Mouse (Mus musculus): ENCODE results near the gene Il11ra2. TPM values are rescaled to one million over a fixed set of nuclear protein-coding genes. Genes with fewer than 3 reads are reported as not detected.
"Not testable (repeated sequence)": the region's sequence is repeated elsewhere in the genome, so short reads cannot be mapped to it uniquely, and the experiment has no call there.

Il11ra2 gene
- polyA plus RNA-seq (2012) = 0.03 TPM in 1 of 2 replicates, not detected in the other

- not testable (repeated sequence) for H3K27me3 ChIP-seq (ENCODE audit: control insufficient read depth); H3K9me3 ChIP-seq (ENCODE audit: control insufficient read depth, low read length); H3K36me3 ChIP-seq (ENCODE audit: control insufficient read depth); H3K4me3 ChIP-seq (replicated peaks); H3K4me1 ChIP-seq (ENCODE audit: control insufficient read depth)
Observed at GRCm38 (mm10) chr4:42661793-42662192, at the start of gene Il11ra2. Gene Il11ra2 (minus strand): TSS chr4:42661893.

- H3K4me3 ChIP-seq (replicated peaks); H3K4me1 ChIP-seq (ENCODE audit: control insufficient read depth); H3K36me3 ChIP-seq (ENCODE audit: control insufficient read depth); H3K27me3 ChIP-seq (ENCODE audit: control insufficient read depth); H3K9me3 ChIP-seq (ENCODE audit: control insufficient read depth, low read length): not testable (repeated sequence)
Observed at GRCm38 (mm10) chr4:42682183-42682524, 20.5 kb upstream of the Il11ra2 start.

GRCm38 (mm10) chr4:42681473-42682182, 19.9 kb upstream of the Il11ra2 start:
- not testable (repeated sequence) for H3K9me3 ChIP-seq (ENCODE audit: control insufficient read depth, low read length); H3K36me3 ChIP-seq (ENCODE audit: control insufficient read depth); H3K27me3 ChIP-seq (ENCODE audit: control insufficient read depth); H3K4me3 ChIP-seq (replicated peaks); H3K4me1 ChIP-seq (ENCODE audit: control insufficient read depth)

DNA sequence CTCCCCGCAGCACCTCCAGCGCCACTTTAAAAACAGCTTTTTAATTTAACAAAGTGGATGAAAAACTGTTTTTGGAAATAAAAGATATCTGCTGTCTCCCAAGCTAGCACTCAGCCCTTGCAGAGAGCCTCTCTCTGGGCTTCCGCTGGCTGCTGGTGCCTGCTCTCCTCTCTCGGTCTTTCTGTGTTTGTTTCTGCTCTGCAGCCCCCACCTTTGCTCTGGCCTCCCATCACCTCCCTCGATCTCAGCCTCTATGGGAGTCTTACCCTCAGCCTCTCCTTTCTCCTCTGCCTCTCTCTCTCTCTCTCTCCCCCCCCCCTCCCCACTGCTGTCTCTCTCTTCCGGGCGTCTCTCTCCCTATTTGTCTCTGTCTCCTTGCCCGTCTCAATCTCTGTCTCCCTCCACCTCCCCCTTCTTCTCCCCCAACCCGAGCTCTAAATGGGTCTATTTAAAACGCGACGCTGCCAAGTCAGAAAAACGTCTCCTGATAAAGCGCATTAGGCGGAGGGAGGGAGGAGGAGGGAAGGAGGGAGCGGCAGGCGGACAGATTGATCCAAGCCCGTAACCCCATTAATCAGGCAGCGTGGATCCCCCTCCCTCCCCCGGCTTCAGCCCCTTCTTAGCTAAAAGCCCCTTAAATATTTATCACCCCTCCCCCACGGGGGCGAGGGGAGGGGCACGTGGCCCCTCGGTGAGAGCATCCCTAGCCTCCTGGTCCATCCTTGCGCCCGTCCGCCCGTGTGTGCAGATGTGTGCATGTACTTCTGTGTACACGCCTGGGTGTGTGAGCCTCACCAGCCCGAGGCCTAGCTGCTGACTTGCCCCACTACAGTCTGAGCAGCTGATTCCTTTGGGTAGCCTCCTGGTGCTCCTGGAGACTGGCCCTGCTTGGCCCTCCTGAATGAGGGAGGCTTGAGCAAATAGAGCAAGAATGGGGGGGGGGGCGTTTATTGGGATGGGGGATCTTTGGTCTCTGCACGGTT, 19.0 kb upstream of the Il11ra2 start:
- H3K36me3 ChIP-seq (ENCODE audit: control insufficient read depth); H3K4me3 ChIP-seq (replicated peaks); H3K27me3 ChIP-seq (ENCODE audit: control insufficient read depth); H3K4me1 ChIP-seq (ENCODE audit: control insufficient read depth); H3K9me3 ChIP-seq (ENCODE audit: control insufficient read depth, low read length): not testable (repeated sequence)

- H3K27me3 ChIP-seq (ENCODE audit: control insufficient read depth); H3K9me3 ChIP-seq (ENCODE audit: control insufficient read depth, low read length); H3K4me3 ChIP-seq (replicated peaks); H3K36me3 ChIP-seq (ENCODE audit: control insufficient read depth); H3K4me1 ChIP-seq (ENCODE audit: control insufficient read depth): not testable (repeated sequence)
Observed at GRCm38 (mm10) chr4:42679365-42679764, 17.7 kb upstream of the Il11ra2 start.

- not testable (repeated sequence) for H3K27me3 ChIP-seq (ENCODE audit: control insufficient read depth); H3K4me3 ChIP-seq (replicated peaks); H3K9me3 ChIP-seq (ENCODE audit: control insufficient read depth, low read length); H3K4me1 ChIP-seq (ENCODE audit: control insufficient read depth); H3K36me3 ChIP-seq (ENCODE audit: control insufficient read depth)
Observed at GRCm38 (mm10) chr4:42675415-42675814, 13.7 kb upstream of the Il11ra2 start.

DNA sequence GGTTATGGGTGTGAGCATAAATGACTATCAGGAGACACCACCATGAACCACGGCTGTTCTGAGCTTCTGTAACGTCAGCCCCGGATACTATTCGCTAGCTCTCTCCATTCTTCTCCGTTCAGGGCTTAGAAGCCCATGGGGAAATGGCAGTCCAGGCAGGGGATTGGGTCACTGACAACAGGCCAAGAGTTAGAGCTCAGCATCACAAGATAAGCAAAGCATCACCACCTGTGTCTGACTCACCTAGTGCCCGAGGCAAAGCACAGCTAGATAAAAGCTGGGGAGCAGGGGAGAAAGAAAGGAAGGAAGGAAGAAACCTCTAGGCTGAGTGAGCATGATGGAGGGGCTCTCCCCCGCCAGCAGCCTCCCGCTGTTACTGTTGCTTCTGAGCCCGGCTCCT, 6.7 kb downstream of the Il11ra2 start, which contains the start of gene Ccl27b:
Gene Ccl27b, plus strand, starts transcription at position 301 of the 400 bp plus-strand sequence.
- H3K4me3 ChIP-seq (replicated peaks); H3K9me3 ChIP-seq (ENCODE audit: control insufficient read depth, low read length); H3K4me1 ChIP-seq (ENCODE audit: control insufficient read depth); H3K36me3 ChIP-seq (ENCODE audit: control insufficient read depth); H3K27me3 ChIP-seq (ENCODE audit: control insufficient read depth): not testable (repeated sequence)

DNA sequence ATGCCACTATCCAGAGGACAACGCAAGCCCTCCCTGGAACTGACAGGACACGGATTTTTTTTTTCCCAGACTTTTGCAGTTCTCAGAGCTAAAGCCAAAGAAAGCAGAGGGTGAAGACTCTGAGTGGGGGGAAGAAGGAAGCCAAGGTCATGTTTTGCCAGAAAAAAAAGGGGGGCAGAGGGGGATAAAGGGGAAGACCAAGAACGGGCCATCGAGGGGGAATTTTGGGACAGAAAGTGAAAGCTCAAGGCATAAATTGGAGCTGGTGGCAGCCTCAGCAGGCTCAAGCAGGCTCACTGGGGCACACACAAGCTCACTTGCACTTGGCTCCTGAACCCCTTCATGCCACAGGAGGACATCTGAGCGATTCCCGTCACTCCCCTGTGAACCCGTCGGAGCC, 32.3 kb downstream of the Il11ra2 start, which contains the start of gene Gm2564:
Gene Gm2564, plus strand, starts transcription at position 301 of the 400 bp plus-strand sequence.
- H3K4me1 ChIP-seq (ENCODE audit: control insufficient read depth); H3K4me3 ChIP-seq (replicated peaks); H3K9me3 ChIP-seq (ENCODE audit: control insufficient read depth, low read length); H3K27me3 ChIP-seq (ENCODE audit: control insufficient read depth); H3K36me3 ChIP-seq (ENCODE audit: control insufficient read depth): not testable (repeated sequence)

DNA sequence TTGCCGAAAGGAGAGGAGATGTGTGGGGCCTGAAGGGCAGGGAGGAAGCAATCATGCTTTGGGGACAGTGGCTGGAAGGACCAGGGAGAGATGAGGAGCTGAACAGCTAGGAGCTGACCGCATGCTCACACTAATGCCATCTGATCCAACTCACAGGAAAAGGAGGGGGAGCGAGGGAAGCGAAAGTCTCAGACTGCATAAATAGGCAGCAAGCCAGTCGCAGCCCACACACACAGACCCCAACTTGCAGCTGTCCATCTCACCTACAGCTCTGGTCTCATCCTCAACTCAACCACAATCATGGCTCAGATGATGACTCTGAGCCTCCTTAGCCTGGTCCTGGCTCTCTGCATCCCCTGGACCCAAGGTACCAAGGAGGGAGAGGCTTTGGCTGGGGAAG, 49.8 kb downstream of the Il11ra2 start, which contains the start of gene Gm10591:
Gene Gm10591, plus strand, starts transcription at position 301 of the 400 bp plus-strand sequence.
- not testable (repeated sequence) for H3K4me3 ChIP-seq (replicated peaks); H3K36me3 ChIP-seq (ENCODE audit: control insufficient read depth); H3K9me3 ChIP-seq (ENCODE audit: control insufficient read depth, low read length); H3K27me3 ChIP-seq (ENCODE audit: control insufficient read depth); H3K4me1 ChIP-seq (ENCODE audit: control insufficient read depth)

Other genes with a start within 250 kb of the Il11ra2 start
- 0.97 TPM in 1 of 2 replicates, not detected in the other for gene Gm21586, start 222.5 kb downstream of the Il11ra2 start, polyA plus RNA-seq (2012)
- gene Gm2163, start 195.1 kb downstream of the Il11ra2 start, polyA plus RNA-seq (2012) = not detected in 2 replicates
- not detected in 2 replicates for gene Fam205a2, start 133.7 kb downstream of the Il11ra2 start, polyA plus RNA-seq (2012)
- gene Gm10591, start 49.7 kb downstream of the Il11ra2 start, polyA plus RNA-seq (2012) = not detected in 2 replicates
- not detected in 2 replicates for gene Gm2564, start 32.2 kb downstream of the Il11ra2 start, polyA plus RNA-seq (2012)
- gene Ccl27b, start 6.6 kb downstream of the Il11ra2 start, polyA plus RNA-seq (2012) = not detected in 2 replicates
- not detected in 2 replicates for gene 4930578G10Rik, start 73.7 kb upstream of the Il11ra2 start, polyA plus RNA-seq (2012)
- gene Ccl19, start 94.7 kb upstream of the Il11ra2 start, polyA plus RNA-seq (2012) = not detected in 2 replicates
- not detected in 2 replicates for gene Ccl21a, start 112.1 kb upstream of the Il11ra2 start, polyA plus RNA-seq (2012)
- 0.01 TPM in 1 of 2 replicates, not detected in the other for gene Fam205a1, start 192.0 kb upstream of the Il11ra2 start, polyA plus RNA-seq (2012)
- not detected in 2 replicates for gene Gm12394, start 194.9 kb upstream of the Il11ra2 start, polyA plus RNA-seq (2012)
- not detected in 2 replicates for gene Fam205c, start 212.3 kb upstream of the Il11ra2 start, polyA plus RNA-seq (2012)